Mouse (Mus musculus): ENCODE data around the gene Extl2. TPM values are rescaled to one million over a fixed set of nuclear protein-coding genes. Genes with fewer than 3 reads are reported as not detected.
A peak's percentile ranks its signal among the peaks of the same experiment; 100 is the strongest.

The Extl2 gene
- polyA plus RNA-seq, 1 experiment: 6.0 TPM

GRCm38 (mm10) chr3:115968745-115969530, 38.3 kb upstream of the Extl2 start:
- Histone ChIP-seq H3K27ac (ENCODE audit: control insufficient read depth, insufficient read depth, low read length) (no peak overlapping the region), H3K4me1 (replicated peaks; ENCODE audit: control insufficient read depth, insufficient read depth, low read length) (peaks cover 19% of the 10 kb centered on the region), H3K4me3 (ENCODE audit: control insufficient read depth, insufficient read depth, low read length) (no peak overlapping the region), H3K36me3 (ENCODE audit: control insufficient read depth, insufficient read depth, low read length) (peaks cover 6% of the 10 kb centered on the region), H3K27me3 (ENCODE audit: control insufficient read depth, insufficient read depth, low read length) (no peaks in the 10 kb centered on the region)
- TF ChIP-seq CTCF (IDR thresholded peaks at IDR 0.05; ENCODE audit: borderline replicate concordance, control insufficient read depth, extremely low read depth, insufficient read depth, low read length, poor library complexity) (no peak), POLR2A (IDR thresholded peaks at IDR 0.05; ENCODE audit: control insufficient read depth, extremely low read depth, insufficient read depth, low read length, poor library complexity) (no peak)
- no peak for DNase-seq
- WGBS: 96% methylated on average over 10 of the region's 10 CpGs

GRCm38 (mm10) chr3:115971045-115971785, 36.0 kb upstream of the Extl2 start:
- no peak overlapping the region for H3K4me3 ChIP-seq (ENCODE audit: control insufficient read depth, insufficient read depth, low read length)
- no peak for TF ChIP-seq POLR2A (IDR thresholded peaks at IDR 0.05; ENCODE audit: control insufficient read depth, extremely low read depth, insufficient read depth, low read length, poor library complexity)
- no peak for TF ChIP-seq CTCF (IDR thresholded peaks at IDR 0.05; ENCODE audit: borderline replicate concordance, control insufficient read depth, extremely low read depth, insufficient read depth, low read length, poor library complexity)
- DNase-seq: no peak
- peaks cover 22% of the 10 kb centered on the region for H3K4me1 ChIP-seq (replicated peaks; ENCODE audit: control insufficient read depth, insufficient read depth, low read length)
- peaks cover 6% of the 10 kb centered on the region for H3K36me3 ChIP-seq (ENCODE audit: control insufficient read depth, insufficient read depth, low read length)
- H3K27me3 ChIP-seq (ENCODE audit: control insufficient read depth, insufficient read depth, low read length): no peaks in the 10 kb centered on the region
- WGBS: 94% methylated on average over 20 of the region's 20 CpGs
- H3K27ac ChIP-seq (ENCODE audit: control insufficient read depth, insufficient read depth, low read length): no peak overlapping the region

- WGBS: 61% methylated on average over 14 of the region's 14 CpGs
- Histone ChIP-seq H3K36me3 (ENCODE audit: control insufficient read depth, insufficient read depth, low read length) (peaks cover 6% of the 10 kb centered on the region), H3K27ac (ENCODE audit: control insufficient read depth, insufficient read depth, low read length) (peak overlapping the region; percentile 84), H3K27me3 (ENCODE audit: control insufficient read depth, insufficient read depth, low read length) (no peaks in the 10 kb centered on the region), H3K4me1 (replicated peaks; ENCODE audit: control insufficient read depth, insufficient read depth, low read length) (peaks cover 22% of the 10 kb centered on the region), H3K4me3 (ENCODE audit: control insufficient read depth, insufficient read depth, low read length) (no peak overlapping the region)
- no peak for TF ChIP-seq POLR2A (IDR thresholded peaks at IDR 0.05; ENCODE audit: control insufficient read depth, extremely low read depth, insufficient read depth, low read length, poor library complexity)
- TF ChIP-seq CTCF (IDR thresholded peaks at IDR 0.05; ENCODE audit: borderline replicate concordance, control insufficient read depth, extremely low read depth, insufficient read depth, low read length, poor library complexity): no peak
- peak; percentile 26 for DNase-seq
These were observed 35.2 kb upstream of the Extl2 start for GRCm38 (mm10) chr3:115971891-115972646.

DNA sequence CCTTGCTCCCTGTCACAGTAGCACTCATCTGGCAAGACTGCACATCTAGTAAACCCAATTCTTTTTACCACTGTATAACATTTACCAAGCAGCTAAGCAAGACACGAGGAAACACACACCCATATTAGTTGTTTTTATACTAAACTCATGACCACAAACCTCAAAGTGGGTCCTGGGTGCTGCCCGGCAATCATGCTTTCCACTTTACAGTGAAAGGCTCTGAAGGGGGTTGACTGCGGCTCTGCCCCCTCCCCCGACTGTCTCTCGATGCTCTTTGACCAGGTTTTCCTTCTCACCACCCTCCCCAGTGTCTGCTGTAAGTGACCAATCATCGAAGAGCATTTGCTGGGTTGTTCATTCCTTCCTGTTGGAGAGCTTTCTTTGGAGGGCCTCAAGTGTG, 33.0 kb upstream of the Extl2 start:
- TF ChIP-seq POLR2A (IDR thresholded peaks at IDR 0.05; ENCODE audit: control insufficient read depth, extremely low read depth, insufficient read depth, low read length, poor library complexity): no peak
- no peak for TF ChIP-seq CTCF (IDR thresholded peaks at IDR 0.05; ENCODE audit: borderline replicate concordance, control insufficient read depth, extremely low read depth, insufficient read depth, low read length, poor library complexity)
- peaks cover 22% of the 10 kb centered on the region for H3K4me1 ChIP-seq (replicated peaks; ENCODE audit: control insufficient read depth, insufficient read depth, low read length)
- no peak overlapping the region for H3K4me3 ChIP-seq (ENCODE audit: control insufficient read depth, insufficient read depth, low read length)
- DNase-seq: peak; percentile 22
- H3K27me3 ChIP-seq (ENCODE audit: control insufficient read depth, insufficient read depth, low read length): no peaks in the 10 kb centered on the region
- peak overlapping the region; percentile 38; the same call in 1 of the 2 replicates for H3K27ac ChIP-seq (ENCODE audit: control insufficient read depth, insufficient read depth, low read length)
- WGBS: 59% methylated on average over 6 of the region's 6 CpGs
- H3K36me3 ChIP-seq (ENCODE audit: control insufficient read depth, insufficient read depth, low read length): peaks cover 21% of the 10 kb centered on the region

- H3K4me1 ChIP-seq (replicated peaks; ENCODE audit: control insufficient read depth, insufficient read depth, low read length): peaks cover 22% of the 10 kb centered on the region
- 95% methylated on average over 10 of the region's 10 CpGs for WGBS
- H3K4me3 ChIP-seq (ENCODE audit: control insufficient read depth, insufficient read depth, low read length): no peak overlapping the region
- no peak for TF ChIP-seq POLR2A (IDR thresholded peaks at IDR 0.05; ENCODE audit: control insufficient read depth, extremely low read depth, insufficient read depth, low read length, poor library complexity)
- TF ChIP-seq CTCF (IDR thresholded peaks at IDR 0.05; ENCODE audit: borderline replicate concordance, control insufficient read depth, extremely low read depth, insufficient read depth, low read length, poor library complexity): no peak
- H3K27me3 ChIP-seq (ENCODE audit: control insufficient read depth, insufficient read depth, low read length): no peaks in the 10 kb centered on the region
- peak overlapping the region; percentile 34; the same call in 1 of the 2 replicates for H3K27ac ChIP-seq (ENCODE audit: control insufficient read depth, insufficient read depth, low read length)
- DNase-seq: no peak
- peaks cover 26% of the 10 kb centered on the region for H3K36me3 ChIP-seq (ENCODE audit: control insufficient read depth, insufficient read depth, low read length)
These were observed 32.3 kb upstream of the Extl2 start for GRCm38 (mm10) chr3:115974995-115975394.

- no peaks in the 10 kb centered on the region for H3K27me3 ChIP-seq (ENCODE audit: control insufficient read depth, insufficient read depth, low read length)
- no peak overlapping the region for H3K27ac ChIP-seq (ENCODE audit: control insufficient read depth, insufficient read depth, low read length)
- no peak overlapping the region for H3K4me3 ChIP-seq (ENCODE audit: control insufficient read depth, insufficient read depth, low read length)
- H3K36me3 ChIP-seq (ENCODE audit: control insufficient read depth, insufficient read depth, low read length): peaks cover 49% of the 10 kb centered on the region
- WGBS: 14% methylated on average over 1 of the region's 1 CpGs
- TF ChIP-seq POLR2A (IDR thresholded peaks at IDR 0.05; ENCODE audit: control insufficient read depth, extremely low read depth, insufficient read depth, low read length, poor library complexity) (no peak), CTCF (IDR thresholded peaks at IDR 0.05; ENCODE audit: borderline replicate concordance, control insufficient read depth, extremely low read depth, insufficient read depth, low read length, poor library complexity) (no peak)
- no peak for DNase-seq
- H3K4me1 ChIP-seq (replicated peaks; ENCODE audit: control insufficient read depth, insufficient read depth, low read length): 0 out of 2 replicates have a peak, but pooled peaks cover 3% of the 10 kb centered on the region
These were observed 28.3 kb upstream of the Extl2 start for GRCm38 (mm10) chr3:115979000-115979399.
